Comparison of ENCODE assay signal across 19 mouse cellular contexts in genomic region chr14:117777866-117778500, GRCm38 (mm10).
DNase-seq lines count a peak whose midpoint lies in the region; ATAC-seq and TF ChIP-seq lines count a peak whose summit lies in the region.
"Had no signal": no experiment of that assay in that cellular context is flagged by ENCODE, and none has a peak within 500 bp of the region (broad histone marks: within the 10 kb centered on the region; RNA-seq: fewer than 3 reads in every experiment).

No protein-coding gene starts in this region.

- TF ChIP-seq EP300 in heart, adult 2 months (IDR thresholded peaks at IDR 0.05; ENCODE audit: insufficient read depth, low read depth, low read length): no peak

- intact Hi-C loops in heart, adult 2 months (cut with DNase I): no loop called here

- no peak overlapping the region for H3K9ac ChIP-seq in heart, adult 2 months (ENCODE audit: low read depth, low read length)
- H3K9ac ChIP-seq in midbrain, embryonic 16.5 days (ENCODE audit: low read depth, low read length): no peak overlapping the region
- H3K9ac ChIP-seq in hindbrain, embryonic 14.5 days: no peak overlapping the region
- H3K9ac ChIP-seq: embryonic facial prominence, embryonic 15.5 days; heart, embryonic 13.5 days; intestine, embryonic 15.5 days; liver, embryonic 13.5 days had no signal

- no peaks in the 10 kb centered on the region for H3K4me1 ChIP-seq in heart, adult 2 months (ENCODE audit: control insufficient read depth, insufficient read depth, low read length)
- no peaks in the 10 kb centered on the region; the same call in 1 of the 2 replicates for H3K4me1 ChIP-seq in midbrain, embryonic 16.5 days (ENCODE audit: control insufficient read depth, insufficient read depth, low read length)
- no peaks in the 10 kb centered on the region for H3K4me1 ChIP-seq in midbrain, embryonic 10.5 days
- peaks cover 4% of the 10 kb centered on the region for H3K4me1 ChIP-seq in hindbrain, embryonic 14.5 days (replicated peaks; ENCODE audit: control insufficient read depth, insufficient read depth, low read length)
- H3K4me1 ChIP-seq: embryonic facial prominence, embryonic 15.5 days; heart, embryonic 13.5 days; intestine, embryonic 15.5 days; liver, embryonic 13.5 days had no signal

- H3K27me3 ChIP-seq in heart, adult 2 months (ENCODE audit: control insufficient read depth, insufficient read depth, low read length): no peaks in the 10 kb centered on the region
- H3K27me3 ChIP-seq in midbrain, embryonic 16.5 days (ENCODE audit: control insufficient read depth, insufficient read depth, low read depth, low read length): no peaks in the 10 kb centered on the region
- H3K27me3 ChIP-seq in midbrain, embryonic 10.5 days (ENCODE audit: low read depth, poor library complexity, severe bottlenecking): no peaks in the 10 kb centered on the region
- no peaks in the 10 kb centered on the region; the same call in 1 of the 2 replicates for H3K27me3 ChIP-seq in hindbrain, embryonic 14.5 days (ENCODE audit: control insufficient read depth, insufficient read depth, low read length)
- H3K27me3 ChIP-seq: embryonic facial prominence, embryonic 15.5 days; heart, embryonic 13.5 days; intestine, embryonic 15.5 days; liver, embryonic 13.5 days had no signal

- ATAC-seq in midbrain, embryonic 16.5 days: peak; percentile 23; the same call in 1 of the 2 replicates
- ATAC-seq in hindbrain, embryonic 14.5 days (ENCODE audit: low FRiP score): peak; percentile 53; the same call in 1 of the 2 replicates
- ATAC-seq: intestine, embryonic 15.5 days had no signal

- H3K4me2 ChIP-seq in midbrain, embryonic 16.5 days (ENCODE audit: low read length): no peak overlapping the region
- H3K4me2 ChIP-seq in hindbrain, embryonic 14.5 days (replicated peaks): no peak overlapping the region
- H3K4me2 ChIP-seq: embryonic facial prominence, embryonic 15.5 days; heart, embryonic 13.5 days; intestine, embryonic 15.5 days; liver, embryonic 13.5 days had no signal

- no peak for TF ChIP-seq CTCF in heart, adult 2 months (IDR thresholded peaks at IDR 0.05)

- no peak overlapping the region for H3K27ac ChIP-seq in heart, adult 2 months
- no peak overlapping the region for H3K27ac ChIP-seq in midbrain, embryonic 16.5 days (ENCODE audit: low read length)
- H3K27ac ChIP-seq in midbrain, embryonic 10.5 days (replicated peaks): no peak overlapping the region
- H3K27ac ChIP-seq in hindbrain, embryonic 14.5 days: no peak overlapping the region
- H3K27ac ChIP-seq: embryonic facial prominence, embryonic 15.5 days; heart, embryonic 13.5 days; intestine, embryonic 15.5 days; liver, embryonic 13.5 days; macrophage had no signal

- H3K4me3 ChIP-seq in heart, adult 2 months: no peak overlapping the region
- H3K4me3 ChIP-seq in midbrain, embryonic 16.5 days (ENCODE audit: low read depth, low read length): no peak overlapping the region
- H3K4me3 ChIP-seq in midbrain, embryonic 10.5 days: no peak overlapping the region
- H3K4me3 ChIP-seq in hindbrain, embryonic 14.5 days (replicated peaks; ENCODE audit: low read length): no peak overlapping the region
- H3K4me3 ChIP-seq: embryonic facial prominence, embryonic 15.5 days; heart, embryonic 13.5 days; intestine, embryonic 15.5 days; liver, embryonic 13.5 days had no signal

- TF ChIP-seq POLR2A in heart, adult 2 months (IDR thresholded peaks at IDR 0.05; ENCODE audit: insufficient read depth, low read depth, low read length): no peak

- DNase-seq in heart, adult 11 months: peak; percentile 76
- no peak for DNase-seq in heart, adult 2 months
- DNase-seq in midbrain, embryonic 10.5 days (ENCODE audit: low spot score): no peak
- no peak for DNase-seq in hindbrain, embryonic 14.5 days (ENCODE audit: low spot score)
- no peak for DNase-seq in spleen, postnatal 4 days (ENCODE audit: low spot score in 2 of 2)
- DNase-seq in thymus, postnatal 14 days: no peak
- DNase-seq: B cell, adult 2 months; cerebellum, adult 9-11 months; embryo, embryonic 11 days; kidney, adult 9 months; kidney, postnatal 25 days; liver, embryonic 13.5 days; midbrain, embryonic 14.5 days; thymus, postnatal 36 days had no signal

- no peaks in the 10 kb centered on the region for H3K79me2 ChIP-seq in heart, adult 2 months (replicated peaks; ENCODE audit: control insufficient read depth, insufficient read depth, low read length)

- 89% methylated on average over 13 of the region's 13 CpGs for WGBS in heart, adult 2 months
- 69% methylated on average over 13 of the region's 13 CpGs for WGBS in midbrain, embryonic 16.5 days
- WGBS in midbrain, embryonic 10.5 days: 90% methylated on average over 13 of the region's 13 CpGs
- WGBS in hindbrain, embryonic 14.5 days: 48% methylated on average over 13 of the region's 13 CpGs

- no peaks in the 10 kb centered on the region for H3K9me3 ChIP-seq in midbrain, embryonic 16.5 days (replicated peaks; ENCODE audit: control insufficient read depth, low read length, poor library complexity, severe bottlenecking)
- H3K9me3 ChIP-seq in midbrain, embryonic 10.5 days (replicated peaks): no peaks in the 10 kb centered on the region
- H3K9me3 ChIP-seq in hindbrain, embryonic 14.5 days (ENCODE audit: control insufficient read depth, low read length): no peaks in the 10 kb centered on the region
- H3K9me3 ChIP-seq: embryonic facial prominence, embryonic 15.5 days; heart, embryonic 13.5 days; intestine, embryonic 15.5 days; liver, embryonic 13.5 days had no signal

- no peaks in the 10 kb centered on the region for H3K36me3 ChIP-seq in heart, adult 2 months (ENCODE audit: control insufficient read depth, insufficient read depth, low read length)
- no peaks in the 10 kb centered on the region for H3K36me3 ChIP-seq in midbrain, embryonic 16.5 days (ENCODE audit: control insufficient read depth, insufficient read depth, low read length)
- H3K36me3 ChIP-seq in midbrain, embryonic 10.5 days: no peaks in the 10 kb centered on the region
- H3K36me3 ChIP-seq in hindbrain, embryonic 14.5 days (replicated peaks; ENCODE audit: control insufficient read depth, insufficient read depth): no peaks in the 10 kb centered on the region
- H3K36me3 ChIP-seq: embryonic facial prominence, embryonic 15.5 days; heart, embryonic 13.5 days; intestine, embryonic 15.5 days; liver, embryonic 13.5 days had no signal
